Mouse (Mus musculus): ENCODE results near the gene Yme1l1. TPM values are rescaled to one million over a fixed set of nuclear protein-coding genes. Genes with fewer than 3 reads are reported as not detected.

Yme1l1 gene
- polyA plus RNA-seq (2012), result 5.4 and 7.0 TPM in 2 replicates

- no peak for TF ChIP-seq GATA1 (IDR thresholded peaks at IDR 0.05; ENCODE audit: low read length)
Measured at GRCm38 (mm10) chr2:23155777-23156607, at the start of gene Yme1l1, which contains the start of gene Mastl. Yme1l1 (plus strand) TSS chr2:23156369. Mastl (minus strand) TSS chr2:23156024.

GRCm38 (mm10) chr2:23119573-23119972, 36.6 kb upstream of the Yme1l1 start:
- TF ChIP-seq GATA1 (IDR thresholded peaks at IDR 0.05; ENCODE audit: low read length), result no peak

- no peak for TF ChIP-seq GATA1 (IDR thresholded peaks at IDR 0.05; ENCODE audit: low read length)
Measured at GRCm38 (mm10) chr2:23155199-23155621, 959 bp upstream of the Yme1l1 start.

GRCm38 (mm10) chr2:23156608-23157081, 476 bp downstream of the Yme1l1 start:
- no peak for TF ChIP-seq GATA1 (IDR thresholded peaks at IDR 0.05; ENCODE audit: low read length)

GRCm38 (mm10) chr2:23172305-23172704, 16.1 kb downstream of the Yme1l1 start:
- no peak for TF ChIP-seq GATA1 (IDR thresholded peaks at IDR 0.05; ENCODE audit: low read length)

- no peak for TF ChIP-seq GATA1 (IDR thresholded peaks at IDR 0.05; ENCODE audit: low read length)
Measured at GRCm38 (mm10) chr2:23194366-23194765, 38.2 kb downstream of the Yme1l1 start.

- no peak for TF ChIP-seq GATA1 (IDR thresholded peaks at IDR 0.05; ENCODE audit: low read length)
Measured at GRCm38 (mm10) chr2:23201034-23201433, 44.9 kb downstream of the Yme1l1 start.

GRCm38 (mm10) chr2:23202900-23203670, 46.9 kb downstream of the Yme1l1 start:
- TF ChIP-seq GATA1 (IDR thresholded peaks at IDR 0.05; ENCODE audit: low read length), result no peak

- TF ChIP-seq GATA1 (IDR thresholded peaks at IDR 0.05; ENCODE audit: low read length), result no peak
Measured at GRCm38 (mm10) chr2:23207070-23207526, 50.9 kb downstream of the Yme1l1 start, which contains the start of gene 4931423N10Rik. 4931423N10Rik (plus strand) TSS chr2:23207476.

- TF ChIP-seq GATA1 (IDR thresholded peaks at IDR 0.05; ENCODE audit: low read length), result no peak
Measured at GRCm38 (mm10) chr2:23213661-23214060, 57.5 kb downstream of the Yme1l1 start.

- TF ChIP-seq GATA1 (IDR thresholded peaks at IDR 0.05; ENCODE audit: low read length), result no peak
Measured at GRCm38 (mm10) chr2:23225199-23225598, 69.0 kb downstream of the Yme1l1 start.

GRCm38 (mm10) chr2:23228463-23228862, 72.3 kb downstream of the Yme1l1 start:
- no peak for TF ChIP-seq GATA1 (IDR thresholded peaks at IDR 0.05; ENCODE audit: low read length)

GRCm38 (mm10) chr2:23234065-23234773, 78.0 kb downstream of the Yme1l1 start:
- no peak for TF ChIP-seq GATA1 (IDR thresholded peaks at IDR 0.05; ENCODE audit: low read length)

Other genes starting within 250 kb of the Yme1l1 start
- gene Abi1, start 116.1 kb upstream of the Yme1l1 start, polyA plus RNA-seq (2012), result 38.4 and 63.1 TPM in 2 replicates
- 5.7 and 7.3 TPM in 2 replicates for gene Acbd5, start 88.2 kb upstream of the Yme1l1 start, polyA plus RNA-seq (2012)
- 1.1 and 1.7 TPM in 2 replicates for gene Mastl, start 345 bp upstream of the Yme1l1 start, polyA plus RNA-seq (2012)
- not detected in 2 replicates for gene 4931423N10Rik, start 51.1 kb downstream of the Yme1l1 start, polyA plus RNA-seq (2012)
- gene Nxph2, start 164.9 kb downstream of the Yme1l1 start, polyA plus RNA-seq (2012), result not detected in 2 replicates